Mouse (Mus musculus) bone marrow macrophage, adult 2 months (primary cell): ENCODE measurements at regions not wholly inside any gene's neighbourhood (a gene's known extent, or its start where the extent isn't known, plus 50 kb on each side); places are given as distances from the start of the nearest gene placed in this dataset.

Experiments used
- CTCF ChIP-seq: IDR thresholded peaks from 2 replicates; pipeline ENCODE4 v1.5.1; 2012; ENCODE audit warnings: low read depth, mild to moderate bottlenecking, low read length, moderate library complexity
- POLR2A ChIP-seq: IDR thresholded peaks from 2 replicates; pipeline ENCODE4 v1.6.1; 2012; ENCODE audit warnings: mild to moderate bottlenecking, low read depth, low read length, borderline replicate concordance

- TF ChIP-seq CTCF (no peak), POLR2A (no peak)
Measured at GRCm38 (mm10) chr13:28880888-28881287, 72.6 kb downstream of the Sox4 start.
